Mouse (Mus musculus): Measurements from ENCODE around the gene Sugt1. TPM values are rescaled to one million over a fixed set of nuclear protein-coding genes. Genes with fewer than 3 reads are reported as not detected.

Sugt1 gene
- polyA plus RNA-seq, 1 experiment from 2014 or later, result 93.9 TPM

GRCm38 (mm10) chr14:79680652-79681051 is 93.2 kb downstream of the Sugt1 start:
- ATAC-seq (ENCODE audit: low FRiP score), result no peak
- Histone ChIP-seq H3K9ac (replicated peaks) (no peak overlapping the region), H3K4me1 (peaks cover 11% of the 10 kb centered on the region), H3K9me3 (replicated peaks) (no peaks in the 10 kb centered on the region), H3K27me3 (replicated peaks) (no peaks in the 10 kb centered on the region; the same call in 1 of the 2 replicates), H3K4me2 (no peak overlapping the region), H3K36me3 (no peaks in the 10 kb centered on the region), H3K27ac (replicated peaks) (no peak overlapping the region), H3K4me3 (replicated peaks) (no peak overlapping the region)
- WGBS, result 53% methylated on average over 5 of the region's 5 CpGs

Small RNA genes within 50 kb of the gene (microRNA-seq; reads per million reads assigned to microRNA genes)
- not detected for gene Gm27857

Other genes with a start within 250 kb of the Sugt1 start
- 15.6 and 20.5 TPM in 2 replicates for gene Naa16, start 196.9 kb upstream of the Sugt1 start, polyA plus RNA-seq (2015; fragmentation: Nextera tagmentation; extraction: Ambion mirVana)
- gene Mtrf1, start 189.9 kb upstream of the Sugt1 start, polyA plus RNA-seq (2015; fragmentation: Nextera tagmentation; extraction: Ambion mirVana), result 12.2 and 12.8 TPM in 2 replicates
- 16.3 and 17.6 TPM in 2 replicates for gene Kbtbd7, start 161.2 kb upstream of the Sugt1 start, polyA plus RNA-seq (2015; fragmentation: Nextera tagmentation; extraction: Ambion mirVana)
- 1.6 and 2.2 TPM in 2 replicates for gene Kbtbd6, start 135.9 kb upstream of the Sugt1 start, polyA plus RNA-seq (2015; fragmentation: Nextera tagmentation; extraction: Ambion mirVana)
- 2.5 and 9.7 TPM in 2 replicates for gene Elf1, start 106.5 kb upstream of the Sugt1 start, polyA plus RNA-seq (2015; fragmentation: Nextera tagmentation; extraction: Ambion mirVana)
- gene Wbp4, start 106.2 kb upstream of the Sugt1 start, polyA plus RNA-seq (2015; fragmentation: Nextera tagmentation; extraction: Ambion mirVana), result 40.0 and 41.8 TPM in 2 replicates
- gene Cnmd, start 74.5 kb downstream of the Sugt1 start, polyA plus RNA-seq (2015; fragmentation: Nextera tagmentation; extraction: Ambion mirVana), result 15.9 and 21.9 TPM in 2 replicates
- 33.1 and 43.4 TPM in 2 replicates for gene Pcdh8, start 183.6 kb downstream of the Sugt1 start, polyA plus RNA-seq (2015; fragmentation: Nextera tagmentation; extraction: Ambion mirVana)